Mouse (Mus musculus) layer of hippocampus, postnatal 36 days (tissue): ENCODE results near the gene Hspb7. TPM values are rescaled to one million over a fixed set of nuclear protein-coding genes. Genes with fewer than 3 reads are reported as not detected.
A peak's percentile ranks its signal among the peaks of the same experiment; 100 is the strongest.

Experiments used
- DNase-seq, 2 experiments: peaks; one replicate each; pipeline ENCODE4 v3.0.0; 2022
- total RNA-seq, 2 experiments: library from RNA; stranded (reverse); gene quantifications; 2 replicates each; pipeline ENCODE4 v1.2.3; 2021

Gene Hspb7
- total RNA-seq, 2 experiments from 2014 or later: not detected

DNA sequence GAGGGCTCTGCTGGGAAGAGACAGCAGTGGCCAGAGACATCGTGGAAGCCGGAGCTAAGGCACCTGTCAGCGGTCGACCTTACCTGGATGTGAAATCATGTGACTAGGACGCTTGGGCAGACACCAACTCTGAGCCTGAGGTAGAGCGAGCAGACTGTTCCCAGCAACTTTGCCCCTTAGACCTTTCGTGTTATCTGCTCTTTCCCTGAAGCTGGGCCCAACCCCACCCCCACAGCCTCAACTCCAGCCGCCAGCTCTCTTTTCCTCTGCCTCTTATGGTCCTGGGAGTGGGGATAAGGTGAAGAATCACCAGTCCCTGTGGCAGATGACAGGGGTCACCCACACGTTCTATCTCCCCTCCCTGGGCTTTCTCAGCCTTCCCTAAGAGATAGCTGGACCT lies 307 bp downstream of the Hspb7 start:
- no peak for DNase-seq

DNA sequence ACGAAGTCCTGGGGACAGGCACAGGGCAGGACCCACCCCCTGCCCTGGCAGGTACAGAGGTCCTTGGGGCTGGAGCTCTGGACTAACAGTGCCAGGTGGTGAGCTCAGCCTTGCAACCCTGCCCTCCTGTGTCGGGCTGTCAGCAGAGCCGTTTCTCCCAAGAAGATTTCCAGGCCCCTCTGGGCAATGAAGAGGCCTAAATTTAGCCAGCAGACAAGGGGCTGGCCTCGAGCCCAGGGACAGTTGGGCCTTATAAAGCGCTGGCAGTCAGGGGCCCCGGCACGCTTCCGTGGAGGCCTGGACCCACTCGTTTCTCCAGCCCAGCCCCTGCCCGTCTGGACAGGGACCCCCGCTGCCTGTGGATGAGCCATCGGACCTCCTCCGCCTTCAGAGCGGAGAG lies 844 bp downstream of the Hspb7 start:
- DNase-seq: no peak

DNA sequence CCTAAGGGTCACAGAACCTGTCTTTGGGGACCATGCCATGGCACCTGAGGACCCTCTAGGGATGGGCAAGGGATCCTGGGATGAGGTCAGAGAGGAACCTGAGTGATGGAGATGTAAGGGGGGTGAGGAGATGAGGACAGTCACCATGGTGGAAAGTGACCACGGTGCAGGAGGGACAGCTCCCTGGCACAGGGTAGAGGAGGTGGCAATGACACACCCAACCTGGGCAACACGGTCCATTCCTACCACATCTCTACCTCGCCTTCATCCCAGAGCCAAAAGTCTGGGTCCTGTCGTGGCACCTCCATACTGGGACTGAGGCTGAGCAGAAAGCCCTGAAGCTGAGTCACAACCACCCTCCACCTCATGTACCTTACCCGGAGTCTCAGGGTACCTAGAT lies 2.3 kb downstream of the Hspb7 start:
- DNase-seq: no peak

DNA sequence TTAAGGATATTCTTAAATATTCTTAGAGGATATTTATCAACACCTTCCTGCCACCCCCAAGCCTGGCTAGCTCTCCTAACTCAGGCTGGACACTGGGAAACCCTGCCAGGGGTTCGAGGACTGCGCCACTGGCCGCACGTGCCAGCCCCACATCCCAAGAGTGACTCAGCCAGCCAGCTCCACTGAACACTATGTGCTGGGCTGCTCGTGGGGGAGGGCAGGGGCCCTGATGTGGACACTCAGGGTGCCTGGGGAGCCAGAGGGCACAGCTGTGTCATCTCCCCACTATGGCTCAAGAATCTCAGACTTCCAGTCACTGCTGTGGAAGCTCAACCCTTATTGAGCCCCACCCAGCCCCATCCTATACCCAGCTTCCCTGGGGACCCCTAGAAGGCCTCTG lies 2.7 kb downstream of the Hspb7 start:
- DNase-seq: no peak

DNA sequence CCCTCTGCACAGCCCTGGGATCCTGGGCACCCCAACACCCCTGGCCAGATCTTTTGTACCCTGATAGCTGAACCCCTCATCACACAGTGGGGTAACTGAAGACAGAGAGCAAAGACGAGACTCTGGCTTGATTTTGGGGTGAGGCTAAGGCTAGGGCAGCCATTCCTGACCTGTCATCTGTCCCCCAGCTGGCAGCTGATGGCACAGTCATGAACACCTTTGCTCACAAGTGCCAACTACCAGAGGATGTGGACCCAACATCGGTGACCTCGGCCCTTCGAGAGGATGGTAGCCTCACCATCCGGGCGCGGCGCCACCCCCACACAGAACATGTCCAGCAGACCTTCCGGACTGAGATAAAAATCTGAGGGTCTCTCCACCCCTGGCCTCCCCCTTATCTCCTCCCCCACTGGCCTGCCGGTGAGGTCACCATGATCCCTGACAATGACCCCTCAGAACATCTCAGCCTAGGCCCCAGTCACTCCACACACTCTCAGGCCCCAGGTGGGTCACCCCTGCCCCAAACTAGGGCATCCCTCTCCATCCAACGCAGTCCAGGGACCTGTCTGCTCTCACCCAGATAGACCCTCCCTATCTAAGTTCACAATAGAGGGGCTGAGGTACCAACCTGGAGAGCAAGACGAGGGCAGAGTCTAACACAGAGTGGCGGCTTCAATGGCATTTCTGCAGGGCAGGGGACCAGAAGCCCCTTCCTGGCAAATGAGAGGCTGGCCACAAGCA lies 3.3 kb downstream of the Hspb7 start:
- no peak for DNase-seq

DNA sequence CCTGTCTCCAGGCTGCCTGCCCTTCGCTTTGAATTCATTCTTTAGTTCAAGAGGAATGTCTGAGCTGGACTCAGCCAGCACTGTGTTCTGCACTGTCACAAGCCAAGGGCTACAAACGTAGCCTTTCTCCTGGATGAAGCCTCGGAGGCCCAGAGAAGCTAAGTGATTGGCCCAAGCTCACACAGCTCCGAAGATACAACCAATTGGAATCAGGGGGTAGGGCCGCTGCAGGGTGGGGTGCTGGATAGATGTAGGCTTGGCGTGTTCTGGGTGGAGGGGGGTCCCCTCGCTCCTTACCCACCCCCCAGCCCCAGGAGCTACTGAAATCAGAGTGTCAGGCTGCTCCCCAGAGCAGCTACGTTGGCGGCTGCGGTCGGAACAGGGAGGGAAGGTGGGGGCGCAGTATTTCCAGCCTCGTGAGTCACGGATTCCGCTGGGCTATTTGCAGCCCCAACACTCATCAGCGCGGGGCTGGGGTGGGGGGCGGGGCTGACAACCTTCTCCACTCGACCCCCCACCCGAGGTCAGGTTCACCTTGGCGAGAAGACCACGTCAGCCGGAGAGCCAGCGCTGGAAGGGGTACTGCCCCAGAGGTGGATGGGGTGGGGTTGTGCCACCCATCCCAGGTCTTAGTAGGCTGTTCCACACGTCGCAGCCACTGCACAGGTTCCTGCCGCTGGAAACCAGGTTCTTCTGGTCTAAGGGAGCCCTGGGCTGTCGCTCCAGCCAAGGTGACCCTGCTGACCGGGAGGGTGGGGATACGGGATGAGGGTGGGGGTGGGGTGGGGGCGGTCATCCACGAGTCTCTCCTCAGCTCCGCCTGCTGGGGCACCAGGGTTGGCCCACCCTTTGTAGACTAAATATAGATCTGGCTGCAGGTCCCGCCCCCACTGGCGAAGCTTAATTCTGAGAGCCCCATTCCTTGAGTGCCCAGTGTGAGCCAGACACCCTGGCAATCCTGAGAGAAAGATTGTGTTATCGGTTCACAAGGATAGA lies 5.2 kb downstream of the Hspb7 start:
- DNase-seq: peak; percentile 59 to 61

DNA sequence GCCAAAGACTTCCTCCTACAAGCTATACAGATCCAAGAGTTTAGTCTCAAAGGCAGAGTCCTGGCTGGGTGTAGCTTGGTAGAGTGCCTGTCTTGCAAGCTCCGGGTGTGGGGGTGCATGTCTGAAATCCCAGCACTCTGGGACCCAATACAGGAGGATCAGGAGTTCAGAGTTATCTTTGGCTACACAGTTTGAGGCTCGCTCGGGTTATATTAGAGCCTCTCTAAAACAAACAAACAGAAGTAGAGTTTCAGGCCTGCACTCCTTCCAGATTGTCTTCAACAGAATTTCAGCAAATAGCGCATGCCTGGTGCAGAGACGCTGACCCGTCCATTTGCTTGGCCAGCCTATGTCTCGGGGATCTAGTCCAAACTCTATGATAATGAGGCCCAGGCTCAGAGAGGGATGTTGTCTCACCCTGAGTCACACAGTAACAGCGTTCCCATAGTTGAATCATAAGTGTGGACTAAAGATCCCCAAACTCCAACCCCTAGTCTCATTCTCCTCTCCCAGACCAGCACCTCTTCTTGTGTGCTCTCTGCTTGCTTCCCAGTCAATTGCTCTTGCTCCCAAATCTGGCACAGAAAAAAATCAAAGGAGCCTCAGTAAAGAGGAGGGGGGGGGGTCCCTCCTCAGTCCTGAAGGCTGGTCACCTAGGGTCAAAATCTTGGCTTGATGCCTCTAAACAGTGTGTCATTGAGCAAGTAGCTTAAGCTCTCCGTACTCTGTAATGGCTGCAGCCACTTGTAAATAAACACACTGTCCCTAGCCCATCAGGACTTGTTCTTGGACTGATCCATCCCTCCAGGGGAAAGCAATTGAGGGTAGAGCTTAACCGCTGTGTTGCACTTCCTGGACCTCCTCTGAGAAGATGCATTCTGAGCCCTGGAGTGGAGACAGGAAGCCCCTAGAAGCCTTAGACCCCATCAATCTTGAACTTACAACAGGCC lies 6.5 kb downstream of the Hspb7 start:
- DNase-seq: no peak

DNA sequence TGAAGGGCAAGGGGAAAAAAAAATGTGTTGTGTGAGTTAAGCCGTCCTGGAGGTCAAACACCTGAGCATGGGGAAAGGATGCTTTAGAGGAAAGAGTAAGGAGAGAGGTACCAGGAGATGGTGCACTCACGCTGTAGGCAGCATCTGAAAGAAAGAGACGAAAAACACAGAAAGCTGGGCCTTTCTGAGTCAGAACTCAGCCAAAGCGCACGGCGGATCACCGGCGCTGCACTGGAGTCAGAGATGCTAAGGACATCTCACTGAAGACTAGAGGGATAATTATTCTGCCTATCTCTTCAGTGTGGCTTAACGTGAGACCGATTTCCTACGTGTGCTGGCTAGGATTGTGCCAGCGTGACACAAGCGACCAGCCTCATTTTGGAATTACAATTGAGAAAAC lies 7.3 kb downstream of the Hspb7 start:
- DNase-seq: no peak

DNA sequence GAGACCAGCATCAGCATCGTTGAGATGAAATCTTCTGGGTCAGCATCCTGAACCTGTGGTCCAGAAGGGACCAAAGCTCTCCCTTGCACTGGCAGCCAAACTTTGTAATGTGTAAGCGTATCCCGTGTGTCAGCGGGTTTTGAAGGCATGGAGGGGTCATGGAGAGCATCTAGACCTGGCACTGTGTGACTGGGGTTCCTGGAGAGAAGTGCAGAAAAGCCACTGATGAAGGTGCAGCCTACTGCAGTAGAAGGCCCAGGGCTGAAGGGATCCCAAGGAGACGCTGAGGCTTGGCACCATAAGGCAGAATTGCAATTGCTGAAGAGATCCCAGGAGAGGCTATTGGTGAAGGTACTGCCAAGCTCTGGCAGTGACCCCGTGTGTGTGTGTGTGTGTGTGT lies 8.8 kb downstream of the Hspb7 start:
- no peak for DNase-seq

DNA sequence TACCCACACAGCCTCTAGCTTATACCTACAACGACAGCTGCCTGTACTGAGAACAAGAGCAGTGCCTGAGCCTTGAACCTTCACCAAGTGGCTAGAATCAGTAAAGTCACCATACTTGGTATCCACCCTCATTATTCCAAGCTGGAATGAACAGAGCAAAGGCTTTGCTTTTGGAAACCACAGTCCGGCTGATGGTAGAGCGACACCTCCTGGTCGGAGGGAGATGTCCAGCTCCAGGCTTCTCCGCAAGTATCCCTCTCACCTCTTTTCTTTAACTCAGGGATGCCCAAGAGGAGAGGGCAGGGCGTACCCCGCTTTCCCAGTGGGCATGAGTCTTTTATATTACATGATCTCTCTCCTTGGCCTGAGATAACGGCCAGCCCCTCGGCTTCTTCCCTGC lies 9.3 kb downstream of the Hspb7 start:
- DNase-seq: no peak

DNA sequence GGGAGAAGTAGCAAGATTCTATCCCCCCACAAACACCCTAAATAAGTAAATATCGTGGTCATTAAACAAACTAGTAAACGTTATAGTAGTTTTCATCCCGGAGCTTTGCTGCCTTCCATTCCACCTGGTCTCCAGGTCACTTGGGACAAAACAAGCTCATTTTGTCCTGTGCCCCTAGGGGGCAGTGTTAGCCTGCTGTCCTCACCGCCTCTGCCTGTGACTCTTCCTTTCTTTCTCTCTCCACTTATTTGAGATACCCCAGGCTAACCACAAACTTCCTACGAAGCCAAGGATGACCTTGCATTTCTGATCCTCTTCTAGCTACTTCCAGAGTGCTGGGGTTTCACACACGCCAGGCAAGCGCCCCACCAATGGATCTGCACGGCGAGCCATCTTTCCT lies 10.4 kb downstream of the Hspb7 start:
- DNase-seq: peak; percentile 46 to 64

DNA sequence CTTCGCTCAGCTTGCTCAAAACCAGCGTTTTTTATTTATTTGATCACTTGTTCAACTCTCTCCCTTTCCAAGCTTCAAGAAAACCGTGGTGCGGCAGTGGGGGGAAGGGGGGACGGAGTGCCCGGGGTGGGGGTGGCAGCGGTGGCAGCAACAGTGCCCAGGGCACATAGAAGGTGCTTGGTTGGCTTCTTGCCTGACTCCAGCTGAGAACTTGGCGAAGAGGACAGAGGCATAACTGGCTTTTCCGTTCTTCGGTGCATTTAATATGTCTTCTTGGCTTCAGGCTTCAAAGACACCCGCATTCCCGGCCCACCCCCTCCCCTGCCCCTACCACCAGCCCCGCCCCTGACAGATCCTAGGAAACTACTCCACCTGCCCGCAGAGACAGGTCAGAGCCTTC lies 12.1 kb downstream of the Hspb7 start:
- DNase-seq: no peak

DNA sequence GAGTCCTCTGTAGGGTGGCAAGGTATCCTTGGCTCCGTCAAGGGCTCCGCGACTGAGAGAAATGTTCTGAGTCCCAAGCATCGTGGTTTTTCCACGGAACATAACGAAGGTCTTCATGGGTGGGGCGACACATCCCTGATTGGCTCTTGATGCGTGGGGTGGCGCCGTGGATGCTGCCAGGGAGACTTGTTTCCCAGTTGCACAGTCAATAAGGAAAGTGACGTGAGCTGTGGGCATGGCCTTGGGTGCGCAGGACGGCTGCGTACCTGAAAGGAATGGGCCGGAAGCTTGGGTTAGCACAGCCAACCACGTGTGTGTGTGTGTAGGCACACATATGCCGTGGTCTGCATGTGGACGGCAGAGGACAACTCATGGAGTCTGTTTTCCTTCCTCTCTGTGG lies 12.6 kb downstream of the Hspb7 start:
- DNase-seq: no peak

DNA sequence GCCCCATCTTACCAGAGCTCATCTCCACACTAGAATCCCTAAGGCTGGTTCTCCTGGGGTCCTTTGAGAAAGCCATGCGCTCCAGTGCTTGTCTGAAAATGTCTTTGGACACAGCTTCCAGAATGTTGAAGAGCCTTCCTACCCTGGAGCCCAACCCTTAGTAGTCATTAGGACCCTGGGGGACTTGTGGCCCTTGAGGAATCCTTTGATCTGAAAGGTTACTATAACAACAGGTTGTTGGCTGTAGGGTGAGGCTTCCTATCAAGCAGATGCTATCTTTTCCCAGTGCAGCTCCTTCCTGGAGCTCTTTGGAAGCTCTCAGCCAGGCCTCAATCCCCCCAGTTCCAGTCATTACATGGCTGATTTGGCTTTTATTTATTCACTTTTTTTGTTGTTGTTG lies 15.4 kb downstream of the Hspb7 start, which contains the start of gene Srarp:
Srarp (minus strand) TSS at position 132 of the 400 bp plus-strand sequence.
- DNase-seq: no peak

DNA sequence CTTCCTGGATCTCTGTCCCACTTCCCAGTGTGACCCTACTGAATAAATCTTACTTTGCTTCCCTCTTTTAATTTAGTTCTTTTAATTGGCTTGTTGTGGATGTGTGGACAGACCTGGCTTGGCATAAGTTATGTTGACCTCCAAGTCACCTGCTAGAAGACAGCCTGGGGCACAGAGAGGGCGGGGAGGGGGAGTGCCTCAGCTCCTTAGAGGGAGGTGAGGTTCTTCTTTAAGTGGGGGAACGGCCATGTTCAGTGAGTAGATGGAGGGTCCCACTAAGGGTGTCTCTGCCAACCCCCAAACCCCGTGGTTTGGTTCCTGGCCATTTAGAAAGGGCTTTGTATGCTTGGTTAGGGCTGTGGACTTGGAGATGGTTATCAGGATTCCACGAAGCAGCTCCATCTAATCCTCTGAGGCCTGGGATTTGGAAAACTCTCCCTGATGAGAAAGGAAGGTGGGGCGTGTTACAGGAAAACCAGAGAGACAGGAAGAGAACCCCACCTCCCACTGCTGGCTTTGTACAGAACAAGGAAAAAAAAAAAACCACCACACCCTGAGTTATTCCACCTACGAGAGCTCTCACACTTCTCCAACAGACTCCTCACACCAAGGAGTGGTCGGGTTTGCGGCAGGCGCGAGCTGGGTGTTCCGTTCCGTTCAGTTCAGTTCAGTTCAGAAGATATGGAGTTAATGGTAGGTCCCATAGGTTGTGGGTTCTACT lies 18.7 kb downstream of the Hspb7 start:
- DNase-seq: no peak

DNA sequence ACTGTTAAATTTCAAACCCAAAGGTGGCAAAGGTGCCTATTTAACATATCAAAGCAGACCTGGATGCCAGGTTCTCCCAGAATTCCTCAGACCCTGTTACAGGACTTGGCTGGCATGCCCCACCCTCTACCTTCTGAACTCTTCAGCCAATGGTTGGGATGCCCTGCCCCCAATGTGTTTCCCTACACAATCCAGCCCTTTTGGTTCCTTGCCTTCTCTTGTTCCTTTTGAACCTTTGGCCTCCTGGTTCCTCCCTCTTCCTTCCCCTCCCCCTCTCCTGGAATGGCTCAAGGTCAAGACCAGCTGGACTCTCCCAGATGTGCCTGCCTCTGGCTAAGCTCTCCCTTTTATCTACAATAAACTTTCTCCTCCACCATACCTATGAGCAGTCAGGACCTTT lies 20.3 kb downstream of the Hspb7 start:
- no peak for DNase-seq

DNA sequence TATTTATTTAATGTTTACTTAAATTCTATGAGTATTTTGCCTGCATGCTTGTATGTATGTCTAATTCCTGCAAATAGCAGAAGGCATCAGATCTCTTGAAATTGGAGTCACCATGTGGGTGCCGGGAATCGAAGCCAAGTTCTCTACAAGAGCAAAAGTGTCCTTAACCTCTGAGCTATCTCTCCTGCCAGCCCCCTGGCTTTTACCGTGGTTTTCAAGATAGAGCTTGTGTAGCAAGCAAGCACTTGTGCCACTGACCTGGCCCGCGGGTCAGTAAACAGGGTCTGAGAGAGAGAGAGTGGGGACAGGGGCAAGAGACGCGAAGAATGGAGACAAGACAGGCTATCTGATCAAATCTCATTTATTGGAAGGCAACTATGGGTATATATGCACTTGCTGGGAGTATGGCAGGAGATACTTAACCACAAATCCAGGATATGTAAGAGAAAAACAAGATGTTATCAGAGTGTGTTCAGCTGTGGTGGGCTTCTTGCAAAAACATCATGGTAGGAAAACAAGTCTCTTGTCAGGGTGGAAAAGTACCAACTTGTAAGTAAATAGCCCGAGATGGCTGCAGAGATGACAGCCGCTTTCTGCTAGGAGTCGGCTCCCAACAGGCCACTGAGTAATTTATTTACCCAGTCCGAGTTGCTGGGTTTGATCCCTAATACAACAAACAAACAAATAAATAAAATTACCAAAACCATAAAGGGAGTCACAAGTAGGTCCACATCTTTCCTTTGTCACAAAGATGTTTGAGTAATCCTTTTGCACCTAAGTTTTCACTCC lies 23.3 kb downstream of the Hspb7 start:
- DNase-seq: no peak

DNA sequence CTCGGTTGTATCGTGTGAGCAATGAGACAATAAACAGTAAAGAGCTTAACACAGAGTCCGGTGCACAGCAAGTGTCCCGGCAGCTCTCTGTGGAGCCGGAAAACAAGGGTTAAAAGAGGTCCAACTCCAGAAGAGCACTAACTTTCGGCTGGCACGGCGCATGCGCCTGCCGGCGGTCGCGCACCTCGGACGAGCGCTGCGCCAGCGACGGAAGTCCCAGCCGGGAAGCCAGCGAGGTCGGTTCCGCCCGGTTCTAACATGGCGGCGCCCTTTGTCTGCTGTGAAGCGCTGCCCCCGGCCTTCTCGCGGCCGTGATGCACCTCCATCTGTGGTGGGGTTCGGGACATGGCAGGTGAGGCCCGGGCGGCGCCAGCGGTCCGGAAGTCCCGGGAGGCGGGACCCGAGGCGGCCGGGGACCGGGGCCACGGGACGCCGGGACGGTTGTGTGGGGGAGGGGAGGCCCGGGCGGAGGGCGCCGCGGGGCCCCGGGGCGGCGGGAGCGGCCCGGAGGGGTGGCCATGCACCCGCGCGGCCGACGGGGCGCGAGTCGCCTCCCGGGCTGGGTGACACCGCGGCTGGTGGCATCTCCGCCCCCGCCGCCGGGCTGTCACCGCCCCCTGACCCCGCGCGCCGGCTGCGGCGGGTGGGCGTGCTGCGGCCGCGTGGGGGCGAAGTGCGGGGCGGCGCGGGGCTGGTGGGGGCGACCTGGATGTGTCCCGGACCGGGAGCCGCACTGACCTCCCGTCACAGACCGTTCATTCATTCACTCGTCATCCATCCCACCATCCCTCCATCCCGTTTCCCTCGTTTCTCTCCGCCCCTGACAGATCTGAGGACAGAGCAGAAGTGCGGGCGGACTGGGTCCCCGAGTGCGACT lies 24.1 kb downstream of the Hspb7 start, which contains the start of gene Zbtb17:
Zbtb17 (plus strand) TSS at position 204 of the 877 bp plus-strand sequence.
- peak; percentile 85 to 86 for DNase-seq

DNA sequence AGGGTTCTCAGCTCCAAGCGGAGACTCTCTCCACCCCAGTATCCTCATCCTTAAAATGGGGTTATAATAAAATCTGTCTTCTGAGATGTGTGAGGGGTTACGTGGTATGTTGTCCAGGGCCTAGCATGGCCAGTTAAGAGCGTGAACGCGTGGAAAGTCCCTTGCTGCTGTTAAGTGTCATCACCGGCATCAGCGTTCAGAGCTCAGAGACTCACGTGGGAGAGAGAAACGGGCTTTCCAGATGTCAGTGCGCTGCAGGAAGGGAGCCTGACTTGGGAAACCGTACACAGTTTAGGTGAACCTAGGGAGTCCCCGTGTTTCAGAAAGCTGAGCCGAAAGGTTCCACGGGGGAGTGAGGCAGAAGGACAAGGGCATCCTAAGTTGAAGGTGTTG lies 24.7 kb downstream of the Hspb7 start:
- DNase-seq: no peak

DNA sequence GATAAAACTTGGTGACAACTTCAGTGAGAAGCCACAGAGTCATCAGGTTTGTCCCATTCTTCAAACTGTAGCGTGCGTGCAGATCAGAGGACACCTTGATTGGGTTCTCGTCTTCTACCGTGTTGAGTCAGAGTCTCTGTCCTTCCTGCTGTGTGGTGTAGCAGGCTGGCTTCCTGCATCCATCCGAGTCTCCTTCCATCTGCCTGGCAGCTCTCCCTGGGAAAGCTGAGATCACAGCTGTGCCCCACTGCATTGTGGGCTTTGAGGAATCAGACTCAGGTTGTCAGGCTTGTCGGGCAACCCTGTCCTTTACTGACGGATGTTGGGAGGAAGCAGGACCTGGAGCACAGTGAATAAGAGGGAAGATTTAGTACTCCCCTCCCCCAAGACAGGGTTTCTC lies 25.6 kb downstream of the Hspb7 start:
- no peak for DNase-seq
